Mouse (Mus musculus) skeletal muscle tissue, adult 2 months (tissue): ENCODE results near the gene Trappc5.
A peak's percentile ranks its signal among the peaks of the same experiment; 100 is the strongest.

Source experiments
- DNase-seq: peaks from one replicate; pipeline ENCODE4 v3.0.0-alpha.2; 2012; ENCODE audit warnings: low read depth, low spot score

The Trappc5 gene

DNA sequence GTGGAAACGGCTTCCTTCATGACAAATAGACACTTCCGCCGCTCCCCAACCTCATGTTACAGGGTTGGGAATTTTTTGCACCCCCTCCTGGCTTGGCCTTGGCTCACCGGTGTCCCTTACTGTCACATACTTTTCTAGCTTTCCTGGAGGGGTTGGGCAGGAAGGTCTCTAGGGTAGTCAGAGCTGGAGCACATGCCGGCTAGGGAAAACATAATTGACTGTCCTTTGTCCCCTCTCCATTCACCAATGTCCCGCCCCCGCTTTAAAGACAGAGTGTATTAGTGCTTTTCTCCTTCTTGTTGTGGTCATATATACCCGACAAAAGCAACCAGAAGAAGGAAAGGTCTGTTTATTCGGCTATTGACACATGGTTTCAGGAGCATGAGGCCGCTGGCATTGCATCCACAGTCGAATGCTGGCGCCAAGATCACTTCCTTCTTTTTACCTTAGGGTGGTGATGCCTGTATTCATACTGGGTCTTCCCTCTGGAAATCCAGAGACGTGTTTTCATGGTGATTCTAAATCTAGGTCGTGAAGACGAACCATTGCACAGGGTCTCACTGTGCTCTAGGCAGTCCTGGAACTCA is 987 bp downstream of the Trappc5 start:
- no peak for DNase-seq

GRCm38 (mm10) chr8:3678831-3679230 is 2.7 kb downstream of the Trappc5 start:
- DNase-seq: no peak

- DNase-seq: no peak
Measured at GRCm38 (mm10) chr8:3679236-3679635, 3.1 kb downstream of the Trappc5 start.

- no peak for DNase-seq
Measured at GRCm38 (mm10) chr8:3679656-3680055, 3.6 kb downstream of the Trappc5 start.

DNA sequence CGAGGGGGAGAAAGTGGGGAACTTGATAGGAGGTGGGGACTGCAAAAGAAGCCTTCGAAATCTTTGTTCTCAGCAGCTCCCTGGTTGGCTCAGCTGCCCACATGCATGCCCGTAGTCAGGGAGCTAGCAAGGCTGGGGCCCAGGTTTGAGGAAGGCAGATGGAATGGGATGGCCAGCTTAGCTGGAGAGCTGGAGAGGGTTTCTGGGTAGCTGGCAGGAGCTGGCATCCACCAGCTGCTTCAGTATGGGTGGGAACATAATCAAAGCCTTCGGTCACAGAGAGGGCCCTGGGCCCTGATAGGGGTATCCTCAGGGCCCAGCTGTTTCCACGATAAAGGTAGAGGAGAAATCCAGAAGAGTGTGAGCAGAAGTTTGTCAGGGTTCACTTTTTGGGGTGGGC is 6.3 kb downstream of the Trappc5 start:
- no peak for DNase-seq

GRCm38 (mm10) chr8:3683408-3684176 is 7.5 kb downstream of the Trappc5 start:
- DNase-seq: no peak

- DNase-seq: no peak
Measured at GRCm38 (mm10) chr8:3684530-3684929, 8.4 kb downstream of the Trappc5 start.

- DNase-seq: no peak
Measured at GRCm38 (mm10) chr8:3685422-3685821, 9.3 kb downstream of the Trappc5 start.

DNA sequence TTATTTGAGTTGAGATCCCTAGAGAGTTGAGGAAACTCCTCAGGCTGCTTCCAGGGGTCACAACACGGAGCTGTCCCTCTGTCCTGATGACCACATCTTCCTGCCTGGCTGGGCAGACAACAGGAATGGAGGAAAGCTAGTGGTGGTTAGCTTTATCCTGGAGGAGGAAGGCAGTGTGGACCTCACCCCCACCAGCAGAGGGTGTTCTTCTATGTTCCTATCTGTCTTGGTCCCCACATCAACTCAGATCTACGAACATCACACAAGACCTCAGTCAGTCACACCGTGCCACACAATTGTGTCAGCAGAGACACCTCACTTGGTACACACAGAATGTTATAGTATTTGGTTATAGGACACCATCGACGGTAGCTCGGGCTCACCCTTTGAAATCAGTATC is 11.4 kb downstream of the Trappc5 start:
- no peak for DNase-seq

DNA sequence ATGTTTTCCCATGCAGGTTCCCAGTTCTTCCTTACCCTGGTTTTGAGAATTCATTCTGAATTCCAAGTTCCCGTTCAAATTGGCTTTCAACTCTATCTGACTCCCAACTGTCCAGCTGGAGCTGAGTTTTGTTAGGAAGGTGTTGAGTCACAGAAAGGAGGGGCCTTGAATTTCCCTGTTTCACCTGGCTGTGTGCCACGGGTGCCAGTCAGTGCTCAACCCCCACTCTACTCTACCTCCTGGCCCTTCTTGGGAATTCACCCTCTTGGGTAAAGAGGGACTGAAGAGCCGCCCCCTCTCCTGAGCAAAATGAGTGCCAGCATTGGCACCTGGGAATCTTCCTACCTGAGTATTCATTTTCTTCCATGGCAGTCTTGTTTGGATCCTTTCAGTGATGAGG is 14.7 kb downstream of the Trappc5 start:
- no peak for DNase-seq

DNA sequence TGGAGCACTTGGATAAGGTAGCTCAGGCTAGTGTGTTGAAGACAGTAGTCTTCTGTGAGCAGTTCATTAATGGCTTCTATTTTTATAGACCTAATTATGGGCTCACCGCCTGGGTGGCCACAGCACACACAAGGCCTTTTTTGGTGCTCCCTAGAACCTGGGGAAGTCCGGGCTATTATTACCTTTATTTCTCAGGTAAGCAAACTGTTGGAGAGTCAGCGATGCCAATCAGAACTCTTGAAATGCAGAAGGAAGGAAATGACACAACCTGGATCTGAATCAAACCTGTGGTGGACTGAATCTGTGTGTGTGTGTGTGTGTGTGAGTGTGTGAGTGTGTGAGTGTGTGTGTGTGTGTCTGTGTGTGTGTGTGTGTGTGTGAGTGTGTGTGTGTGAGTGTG is 18.0 kb downstream of the Trappc5 start, which contains the start of gene Fcer2a:
Gene Fcer2a, minus strand, starts transcription at position 55 of the 400 bp plus-strand sequence.
- DNase-seq: no peak

GRCm38 (mm10) chr8:3701491-3701890 is 25.4 kb downstream of the Trappc5 start:
- no peak for DNase-seq

DNA sequence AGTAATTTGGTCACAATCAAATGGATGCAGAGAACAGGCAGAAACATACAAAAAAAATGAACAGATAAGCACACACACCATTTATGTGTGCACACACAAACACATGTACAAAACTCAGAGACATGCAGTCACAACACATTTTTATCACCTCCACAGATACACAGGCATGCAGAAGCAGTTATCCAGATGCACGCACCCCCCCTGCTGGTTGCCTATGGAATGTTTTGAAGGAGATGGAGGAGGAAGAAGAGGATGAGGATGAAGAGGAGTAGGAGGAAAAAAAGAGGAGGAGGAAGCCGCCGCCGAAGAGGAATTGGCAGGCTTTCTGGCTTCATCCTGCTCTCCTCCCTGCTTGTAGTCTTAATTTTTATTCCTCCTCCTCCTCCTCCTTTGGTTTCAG is 29.6 kb downstream of the Trappc5 start:
- no peak for DNase-seq

- DNase-seq: no peak
Measured at GRCm38 (mm10) chr8:3707611-3708010, 31.5 kb downstream of the Trappc5 start.

DNA sequence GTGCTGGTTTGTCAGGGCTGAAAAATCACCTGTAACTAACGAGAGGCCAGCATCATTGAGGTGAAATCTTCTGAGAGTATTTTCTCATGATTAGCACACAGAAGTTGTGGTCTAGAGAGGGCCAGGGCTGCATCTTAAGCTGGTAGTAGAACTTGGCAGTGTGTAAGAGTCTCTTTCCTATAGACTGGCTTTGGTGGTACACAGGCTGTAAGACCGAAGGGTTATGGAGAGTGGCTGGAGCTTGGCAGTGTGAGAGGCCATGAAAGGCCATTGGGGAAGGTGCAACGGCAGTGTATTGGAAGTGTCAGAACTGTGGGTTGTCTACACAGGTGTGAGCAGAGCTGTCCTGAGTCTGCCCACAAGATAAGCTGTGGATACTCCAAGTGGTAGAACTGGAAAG is 34.2 kb downstream of the Trappc5 start:
- DNase-seq: no peak

DNA sequence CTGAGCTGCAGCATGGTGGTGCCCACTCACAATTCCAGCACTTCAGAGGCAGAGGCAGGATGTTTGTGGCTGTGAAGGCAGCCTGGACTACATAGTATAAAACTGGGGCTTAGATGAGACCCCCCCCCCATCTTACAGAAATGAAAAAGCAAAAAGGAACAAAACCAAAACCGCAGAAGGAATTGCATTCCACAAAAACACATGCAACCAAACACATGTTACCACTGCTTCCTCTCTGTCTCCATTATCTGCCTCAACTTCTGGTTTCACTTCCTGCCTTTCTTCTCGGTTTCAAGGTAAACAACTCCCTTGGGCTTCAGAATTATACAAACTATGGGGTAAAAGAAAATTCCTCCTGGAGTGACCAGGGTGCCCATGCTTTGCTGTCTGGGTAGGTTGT is 35.5 kb downstream of the Trappc5 start:
- peak; percentile 27 for DNase-seq

GRCm38 (mm10) chr8:3717321-3717954 is 41.3 kb downstream of the Trappc5 start:
- DNase-seq: no peak

DNA sequence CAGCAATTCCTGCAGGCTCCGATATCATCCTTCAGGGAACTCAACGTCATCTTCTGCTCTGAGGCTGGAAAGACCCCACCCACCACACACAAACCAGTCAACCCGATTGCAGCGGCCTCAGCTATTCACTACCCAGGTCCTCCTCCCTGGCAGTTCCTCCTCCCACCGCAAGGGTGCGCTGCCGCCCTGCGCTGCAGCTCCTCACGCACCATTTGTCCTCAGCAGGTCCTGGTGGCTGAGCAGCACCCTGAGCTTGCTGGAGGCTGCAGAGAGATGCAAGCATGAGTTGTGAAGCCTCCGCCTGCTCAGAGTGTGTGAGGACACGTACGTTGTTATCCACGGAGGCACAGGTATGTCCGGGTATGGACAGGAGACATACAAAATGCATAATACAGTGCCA is 42.5 kb downstream of the Trappc5 start:
- peak; percentile 17 for DNase-seq

GRCm38 (mm10) chr8:3720551-3720950 is 44.5 kb downstream of the Trappc5 start, which contains the start of gene Clec4g:
Gene Clec4g, minus strand, starts transcription at chr8:3720651.
- no peak for DNase-seq

DNA sequence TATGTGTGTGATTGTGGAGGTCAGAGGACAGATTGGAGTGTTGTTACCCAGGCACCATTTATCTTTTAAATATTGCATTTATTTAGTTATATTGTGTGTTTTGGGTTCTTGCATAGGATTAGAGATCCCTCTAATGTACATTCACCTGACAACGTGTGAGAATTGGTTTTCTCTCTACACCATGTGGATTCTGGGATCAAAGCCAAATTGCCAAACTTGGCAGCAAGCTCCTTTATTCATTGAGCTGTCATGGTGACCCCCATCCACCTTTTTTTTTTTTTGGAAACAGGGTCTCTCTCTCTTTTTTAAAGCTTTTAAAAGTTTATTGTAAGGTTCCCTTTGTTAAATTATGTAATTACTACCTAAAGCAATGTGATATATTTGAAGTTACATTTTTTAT is 44.9 kb downstream of the Trappc5 start:
- DNase-seq: no peak
